Mouse (Mus musculus) olfactory bulb, adult 2 months (tissue): ENCODE results near the gene Tmem217. TPM values are rescaled to one million over a fixed set of nuclear protein-coding genes. Genes with fewer than 3 reads are reported as not detected.

ENCODE experiments used
- H3K27ac ChIP-seq: fragments of 200-500 bp; 2 replicates; pipeline ENCODE4 v1.5.1; 2012; ENCODE audit warnings: low read depth, low read length; ENCODE audit not compliant: insufficient read depth
- H3K4me1 ChIP-seq: fragments of 200-500 bp; 2 replicates; pipeline ENCODE4 v1.6.1; 2012; ENCODE audit warnings: low read length; ENCODE audit not compliant: control insufficient read depth, insufficient read depth
- H3K4me3 ChIP-seq: fragments of 200-500 bp; 2 replicates; pipeline ENCODE4 v1.5.1; 2012; ENCODE audit warnings: mild to moderate bottlenecking, low read depth, low read length, moderate library complexity; ENCODE audit not compliant: insufficient read depth
- CTCF ChIP-seq: fragments of 200-500 bp; IDR thresholded peaks from 2 replicates; pipeline ENCODE4 v1.5.1; 2012; ENCODE audit warnings: low read depth, mild to moderate bottlenecking, low read length, moderate library complexity; ENCODE audit not compliant: insufficient read depth
- POLR2A ChIP-seq: fragments of 200-500 bp; IDR thresholded peaks from 2 replicates; pipeline ENCODE4 v1.6.1; 2012; ENCODE audit warnings: mild to moderate bottlenecking, low read depth, low read length, moderate library complexity; ENCODE audit not compliant: insufficient read depth
- WGBS: fragments of 180-500 bp; shearing (Covaris S2); methylation state at CpG from one replicate; pipeline ENCODE4 v1.1.7; 2018; 5-methylcytosine and 5-hydroxymethylcytosine counted together
- polyA plus RNA-seq: library from polyadenylated mRNA; stranded (reverse); fragments of >200 nt; gene quantifications from 2 replicates; pipeline ENCODE4 v1.2.4, GENCODE M21; 2012; ENCODE audit warnings: low replicate concordance; ENCODE audit not compliant: missing spikeins, insufficient read depth, insufficient read length

Gene Tmem217
- polyA plus RNA-seq, 1 experiment: not detected

- TF ChIP-seq POLR2A: no peak
- TF ChIP-seq CTCF: no peak
- Histone ChIP-seq H3K4me3 (no peak overlapping the region), H3K4me1 (peaks cover 5% of the 10 kb centered on the region), H3K27ac (no peak overlapping the region)
Observed at GRCm38 (mm10) chr17:29554176-29554575, 2.0 kb upstream of the Tmem217 start.

GRCm38 (mm10) chr17:29551019-29551418 lies 1.2 kb downstream of the Tmem217 start:
- 46% methylated on average over 6 of the region's 6 CpGs for WGBS

DNA sequence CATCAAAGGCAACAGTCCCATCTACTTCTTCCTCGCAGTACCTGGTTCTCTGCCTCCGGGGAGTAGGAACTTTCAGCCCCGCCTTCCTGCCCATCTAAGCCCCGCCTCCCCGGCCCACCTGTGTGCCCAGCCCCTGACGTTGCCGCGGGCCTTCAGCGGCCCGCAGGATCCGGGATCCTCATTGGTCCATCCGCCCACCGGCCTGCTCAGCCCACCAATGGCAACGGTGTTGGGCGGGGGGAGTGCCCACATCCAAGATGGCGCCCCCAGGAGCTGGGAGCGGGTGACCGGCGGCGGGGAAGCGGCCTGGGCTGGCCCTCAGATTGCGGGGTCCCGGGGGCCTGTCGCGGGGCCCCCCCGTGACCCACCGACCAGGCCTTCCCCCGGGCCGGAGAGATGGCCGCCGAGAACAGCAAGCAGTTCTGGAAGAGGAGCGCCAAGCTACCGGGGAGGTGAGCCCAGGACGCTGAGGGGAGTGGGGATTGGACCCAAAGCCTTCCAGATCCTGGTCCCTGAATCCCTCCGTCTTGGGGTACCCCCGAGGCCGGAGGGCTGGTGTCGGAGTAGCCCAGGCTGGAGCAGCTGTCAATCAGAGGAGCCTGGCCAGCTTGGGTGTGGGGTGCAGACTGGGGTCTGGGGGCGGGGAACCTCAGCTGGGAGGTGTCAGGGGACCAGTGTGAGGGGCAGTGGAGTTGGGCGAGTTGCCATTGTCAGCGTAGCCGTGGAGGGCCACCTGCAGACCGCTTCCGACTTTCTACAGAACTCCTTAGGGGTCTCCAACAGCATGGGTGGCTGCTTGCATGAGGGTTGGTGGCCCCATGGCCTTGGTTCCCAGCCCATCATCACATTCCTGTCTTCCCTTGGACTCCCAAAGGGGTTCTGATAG lies 2.4 kb downstream of the Tmem217 start, which contains the start of the genes Gm17657 and Tbc1d22b:
Gene Gm17657 (minus strand): TSS at position 96 of the 886 bp plus-strand sequence.
Gene Tbc1d22b (plus strand): TSS at position 243 of the 886 bp plus-strand sequence.
- TF ChIP-seq POLR2A (peak; percentile 79; the same call in 1 of the 2 replicates), CTCF (no peak)
- H3K4me3 ChIP-seq: peak within 1 kb of the TSS; percentile 64
- H3K4me1 ChIP-seq: peaks cover 5% of the 10 kb centered on the region
- under 1% methylated on average over 44 of the region's 44 CpGs for WGBS
- H3K27ac ChIP-seq: no peak within 1 kb of the TSS

More at GRCm38 (mm10) chr17:29551019-29551418, 1.2 kb downstream of the Tmem217 start:
- H3K27ac ChIP-seq: no peak overlapping the region
- no peak overlapping the region for H3K4me3 ChIP-seq
- H3K4me1 ChIP-seq: peaks cover 5% of the 10 kb centered on the region
- TF ChIP-seq CTCF: no peak
- TF ChIP-seq POLR2A: no peak

- TF ChIP-seq POLR2A (no peak), CTCF (no peak)
- Histone ChIP-seq H3K4me3 (no peak overlapping the region), H3K4me1 (peaks cover 5% of the 10 kb centered on the region), H3K27ac (no peak overlapping the region)
- WGBS: 41% methylated on average over 8 of the region's 8 CpGs
Observed at GRCm38 (mm10) chr17:29548994-29549393, 3.2 kb downstream of the Tmem217 start.

DNA sequence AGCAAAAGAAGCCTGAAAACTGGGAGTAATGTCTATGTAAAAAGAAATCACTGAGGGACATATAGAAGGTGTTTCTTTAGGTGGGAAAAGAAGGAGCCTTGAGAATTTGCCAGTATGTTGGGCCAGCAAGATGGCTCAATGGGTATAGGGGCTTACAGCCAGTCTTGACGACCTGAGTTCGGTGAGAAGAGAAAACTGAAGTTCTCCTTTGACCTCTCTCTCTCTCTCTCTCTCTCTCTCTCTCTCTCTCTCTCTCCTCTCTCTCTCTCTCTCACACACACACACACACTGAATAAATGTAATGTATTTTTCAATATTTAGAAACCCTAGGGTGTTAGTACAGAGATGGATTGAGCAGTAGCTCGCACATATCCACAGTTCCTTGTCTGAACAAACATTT lies 3.7 kb downstream of the Tmem217 start:
- no peak overlapping the region for H3K27ac ChIP-seq
- TF ChIP-seq POLR2A (no peak), CTCF (no peak)
- WGBS: 73% methylated on average over 3 of the region's 3 CpGs
- H3K4me1 ChIP-seq: peaks cover 5% of the 10 kb centered on the region
- no peak overlapping the region for H3K4me3 ChIP-seq

GRCm38 (mm10) chr17:29545241-29545640 lies 6.9 kb downstream of the Tmem217 start:
- 93% methylated on average over 5 of the region's 5 CpGs for WGBS
- TF ChIP-seq POLR2A (no peak), CTCF (no peak)
- H3K4me1 ChIP-seq: peaks cover 2% of the 10 kb centered on the region
- no peak overlapping the region for H3K4me3 ChIP-seq
- no peak overlapping the region for H3K27ac ChIP-seq

DNA sequence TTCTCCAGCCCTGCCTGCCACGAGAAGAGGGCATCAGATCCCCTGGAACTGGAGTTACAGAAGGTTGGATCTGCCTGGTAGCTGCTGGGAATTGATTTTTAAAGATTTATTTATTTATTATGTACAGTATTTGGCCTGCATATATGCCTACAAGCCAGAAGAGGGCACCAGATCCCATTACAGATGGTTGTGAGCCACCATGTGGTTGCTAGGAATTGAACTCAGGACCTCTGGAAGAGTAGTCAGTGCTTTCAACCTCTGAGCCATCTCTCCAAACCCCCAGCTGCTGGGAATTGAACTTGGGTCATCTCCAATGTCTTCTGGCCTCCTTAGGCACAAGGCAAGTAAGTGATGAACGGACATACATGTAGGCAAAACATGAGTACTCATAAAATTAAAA lies 8.1 kb downstream of the Tmem217 start:
- H3K4me3 ChIP-seq: no peak overlapping the region
- 89% methylated on average over 2 of the region's 2 CpGs for WGBS
- H3K27ac ChIP-seq: no peak overlapping the region
- H3K4me1 ChIP-seq: no peaks in the 10 kb centered on the region
- no peak for TF ChIP-seq CTCF
- TF ChIP-seq POLR2A: no peak

DNA sequence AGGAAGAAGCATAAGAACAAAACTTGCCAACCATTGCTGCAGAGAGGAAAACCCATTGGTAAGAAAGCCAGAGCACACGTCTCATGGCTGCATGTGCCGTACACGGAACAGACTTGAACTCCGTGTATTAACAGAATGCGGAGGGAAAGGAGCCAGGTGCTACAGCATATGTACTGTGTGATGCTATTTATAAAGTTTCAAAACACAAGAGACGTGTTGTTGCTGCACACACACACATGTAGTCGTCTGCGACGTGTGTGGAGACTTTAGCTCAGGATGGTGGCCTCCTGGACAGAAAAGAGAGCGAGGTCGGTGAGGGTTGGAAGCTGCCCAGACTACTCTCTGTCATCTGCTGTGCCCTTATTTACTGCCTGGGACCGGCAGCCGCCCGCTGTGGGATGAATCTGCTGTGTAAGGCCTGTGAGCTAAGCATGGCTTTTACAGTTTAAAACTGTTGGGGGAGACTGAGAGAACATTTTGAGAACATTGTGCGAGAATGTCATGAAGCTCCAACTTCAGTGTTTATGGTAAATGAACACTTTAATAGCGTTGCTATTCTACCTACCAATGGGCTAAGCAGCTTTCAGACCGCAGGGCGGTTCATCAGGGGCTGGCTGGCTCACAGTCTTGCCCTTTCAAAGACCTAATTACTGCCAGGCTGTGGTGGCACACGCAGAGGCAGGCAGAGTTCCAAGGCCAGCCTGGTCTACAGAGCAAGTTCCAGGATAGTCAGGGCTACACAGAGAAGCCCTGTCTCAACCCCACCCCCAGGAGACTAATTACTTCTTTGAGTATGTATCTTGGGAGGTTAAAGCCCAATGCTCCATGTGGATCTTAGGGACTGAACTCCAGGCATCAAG lies 9.1 kb downstream of the Tmem217 start:
- no peaks in the 10 kb centered on the region for H3K4me1 ChIP-seq
- no peak overlapping the region for H3K4me3 ChIP-seq
- WGBS: 82% methylated on average over 19 of the region's 19 CpGs
- no peak for TF ChIP-seq POLR2A
- no peak for TF ChIP-seq CTCF
- no peak overlapping the region for H3K27ac ChIP-seq

DNA sequence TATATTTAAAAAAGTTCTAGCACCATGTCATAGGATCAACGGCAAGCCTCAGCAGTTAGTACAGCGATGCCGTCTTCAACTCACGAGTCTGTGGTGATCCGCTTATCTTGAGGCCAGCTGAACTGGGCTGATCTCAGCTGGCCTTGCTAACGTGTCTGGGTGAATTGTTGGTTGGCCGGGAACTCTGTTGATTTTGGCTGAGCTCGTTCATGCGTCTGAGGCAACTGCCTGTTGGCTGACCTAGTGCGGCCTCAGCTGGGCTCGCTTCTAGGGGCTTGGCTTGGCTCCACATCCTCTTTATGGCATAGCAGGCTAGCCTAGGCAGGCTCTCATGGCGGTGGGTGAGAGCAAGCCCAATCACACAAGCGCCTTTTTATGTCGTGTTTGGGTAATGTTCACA lies 10.8 kb downstream of the Tmem217 start:
- TF ChIP-seq CTCF (no peak), POLR2A (no peak)
- 49% methylated on average over 14 of the region's 14 CpGs for WGBS
- H3K4me1 ChIP-seq: no peaks in the 10 kb centered on the region
- no peak overlapping the region for H3K27ac ChIP-seq
- H3K4me3 ChIP-seq: no peak overlapping the region

DNA sequence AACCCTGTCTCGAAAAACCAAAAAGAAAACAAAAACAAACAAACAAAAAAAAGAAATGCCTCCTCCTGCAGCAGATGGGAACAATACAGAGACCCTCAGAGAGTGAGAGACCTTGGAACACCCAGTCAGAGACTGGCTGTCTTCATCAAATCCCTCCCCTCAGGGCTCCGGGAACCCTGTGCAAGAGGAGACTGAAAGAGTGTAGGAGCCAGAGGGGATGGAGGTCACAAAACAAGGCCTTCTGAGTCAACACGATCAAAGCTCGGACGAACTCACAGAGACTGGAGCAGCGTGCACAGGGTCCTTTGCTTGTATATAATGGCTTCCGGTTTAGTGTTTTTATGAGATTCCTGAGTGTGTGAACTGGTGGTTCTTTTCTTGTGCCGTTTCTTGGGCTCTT lies 11.8 kb downstream of the Tmem217 start:
- no peak overlapping the region for H3K4me3 ChIP-seq
- 93% methylated on average over 8 of the region's 8 CpGs for WGBS
- no peaks in the 10 kb centered on the region for H3K4me1 ChIP-seq
- no peak for TF ChIP-seq CTCF
- no peak for TF ChIP-seq POLR2A
- no peak overlapping the region for H3K27ac ChIP-seq
